Mouse (Mus musculus): ENCODE data around the gene Tmem151a. TPM values are rescaled to one million over a fixed set of nuclear protein-coding genes. Genes with fewer than 3 reads are reported as not detected.

The Tmem151a gene
- polyA plus RNA-seq, 1 experiment from 2014 or later = 0.79 TPM

- H3K4me3 ChIP-seq (ENCODE audit: low read depth, low read length) = no peak overlapping the region
Observed at GRCm38 (mm10) chr19:5095887-5096474, 10.7 kb upstream of the Tmem151a start.

DNA sequence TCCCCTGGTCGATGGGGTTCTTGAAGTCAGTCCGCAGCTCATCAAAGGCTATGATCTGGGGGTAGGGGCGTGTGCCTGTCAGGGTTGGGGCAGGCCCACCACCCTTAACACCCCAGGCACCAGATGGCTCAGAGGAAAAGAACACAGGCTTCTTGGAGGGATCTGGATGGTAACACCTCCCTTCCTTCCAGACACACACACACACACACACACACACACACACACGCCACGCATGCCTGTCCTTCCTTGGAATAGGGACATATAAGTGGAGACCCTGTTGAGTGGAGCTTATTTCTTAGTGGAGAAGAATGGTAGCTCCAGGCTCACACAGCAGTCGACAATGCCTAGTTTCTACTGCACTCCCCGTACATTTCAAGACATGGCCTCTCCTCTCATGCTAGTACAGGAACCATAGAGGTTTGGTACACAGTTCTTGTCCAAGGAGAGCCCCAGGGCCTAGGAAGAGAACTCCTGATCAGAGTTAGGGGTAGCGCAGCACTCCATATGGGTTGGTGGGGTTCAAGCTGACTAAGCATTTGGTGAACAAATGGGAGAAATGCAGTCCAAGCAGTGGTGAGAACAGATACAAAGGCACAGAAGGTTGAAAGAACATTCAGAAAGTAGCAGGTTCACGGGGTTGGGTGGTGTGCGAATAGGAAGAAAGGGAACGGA is 9.6 kb upstream of the Tmem151a start:
- Histone ChIP-seq H3K4me3 (ENCODE audit: low read depth, low read length) (no peak overlapping the region), H3K9me3 (ENCODE audit: low read length) (no peaks in the 10 kb centered on the region), H3K27ac (ENCODE audit: low read depth) (no peak overlapping the region), H3K27me3 (ENCODE audit: insufficient read depth, low read length) (peaks cover 22% of the 10 kb centered on the region), H3K4me2 (ENCODE audit: low read depth, low read length) (no peak overlapping the region), H3K36me3 (replicated peaks; ENCODE audit: insufficient read depth, low read length) (peaks cover 17% of the 10 kb centered on the region), H3K9ac (replicated peaks) (no peak overlapping the region), H3K4me1 (ENCODE audit: insufficient read depth) (peaks cover 11% of the 10 kb centered on the region)
- TF ChIP-seq CTCF (IDR thresholded peaks at IDR 0.05; ENCODE audit: low read depth) (no peak), EP300 (IDR thresholded peaks at IDR 0.05; ENCODE audit: low read depth) (no peak)
- WGBS (ENCODE audit: insufficient replicate concordance) = 40% methylated on average over 11 of the region's 11 CpGs
- no peak for ATAC-seq
- DNase-seq = no peak

More at GRCm38 (mm10) chr19:5095887-5096474, 10.7 kb upstream of the Tmem151a start:
- Histone ChIP-seq H3K27me3 (ENCODE audit: insufficient read depth, low read length) (peaks cover 22% of the 10 kb centered on the region), H3K27ac (ENCODE audit: low read depth) (no peak overlapping the region), H3K9ac (replicated peaks) (no peak overlapping the region), H3K4me2 (ENCODE audit: low read depth, low read length) (no peak overlapping the region), H3K36me3 (replicated peaks; ENCODE audit: insufficient read depth, low read length) (peaks cover 28% of the 10 kb centered on the region), H3K4me1 (ENCODE audit: insufficient read depth) (peaks cover 11% of the 10 kb centered on the region), H3K9me3 (ENCODE audit: low read length) (no peaks in the 10 kb centered on the region)
- ATAC-seq (no peak), DNase-seq (peak; percentile 17)
- WGBS (ENCODE audit: insufficient replicate concordance) = 18% methylated on average over 9 of the region's 9 CpGs
- TF ChIP-seq CTCF (IDR thresholded peaks at IDR 0.05; ENCODE audit: low read depth) (no peak), EP300 (IDR thresholded peaks at IDR 0.05; ENCODE audit: low read depth) (no peak)

DNA sequence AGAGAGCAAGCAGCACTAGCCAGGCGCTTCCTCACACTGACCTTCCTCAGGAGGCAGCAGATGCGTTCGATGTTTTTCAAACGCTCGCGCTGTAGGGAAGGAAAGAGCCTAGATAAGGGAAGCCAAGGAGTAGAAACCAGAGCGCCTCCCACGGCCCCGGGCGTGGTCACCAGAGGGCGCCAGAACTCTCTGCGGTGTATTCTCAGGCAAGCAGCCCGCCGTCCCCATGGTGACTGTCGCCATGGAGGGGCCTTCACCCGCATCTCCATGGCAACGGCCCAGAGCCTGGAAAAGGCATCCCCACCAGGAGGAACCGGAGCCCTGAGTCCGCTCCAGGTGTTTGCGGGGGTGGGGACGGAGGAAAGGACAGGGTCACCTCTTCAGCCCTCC is 8.9 kb upstream of the Tmem151a start:
- no peak overlapping the region for H3K4me2 ChIP-seq (ENCODE audit: low read depth, low read length)
- no peaks in the 10 kb centered on the region for H3K9me3 ChIP-seq (ENCODE audit: low read length)
- ATAC-seq (peak; percentile 67), DNase-seq (peak; percentile 94)
- H3K36me3 ChIP-seq (replicated peaks; ENCODE audit: insufficient read depth, low read length) = peaks cover 10% of the 10 kb centered on the region
- no peak overlapping the region for H3K27ac ChIP-seq (ENCODE audit: low read depth)
- H3K4me1 ChIP-seq (ENCODE audit: insufficient read depth) = peaks cover 13% of the 10 kb centered on the region
- H3K9ac ChIP-seq (replicated peaks) = no peak overlapping the region
- H3K4me3 ChIP-seq (ENCODE audit: low read depth, low read length) = no peak overlapping the region
- H3K27me3 ChIP-seq (ENCODE audit: insufficient read depth, low read length) = peaks cover 22% of the 10 kb centered on the region
- peak; percentile 93 for TF ChIP-seq CTCF (IDR thresholded peaks at IDR 0.05; ENCODE audit: low read depth)
- no peak for TF ChIP-seq EP300 (IDR thresholded peaks at IDR 0.05; ENCODE audit: low read depth)
- under 1% methylated on average over 21 of the region's 21 CpGs for WGBS (ENCODE audit: insufficient replicate concordance)

GRCm38 (mm10) chr19:5093481-5094242 is 8.3 kb upstream of the Tmem151a start:
- Histone ChIP-seq H3K9ac (replicated peaks) (no peak overlapping the region), H3K27ac (ENCODE audit: low read depth) (no peak overlapping the region), H3K9me3 (ENCODE audit: low read length) (no peaks in the 10 kb centered on the region), H3K27me3 (ENCODE audit: insufficient read depth, low read length) (peaks cover 22% of the 10 kb centered on the region), H3K4me1 (ENCODE audit: insufficient read depth) (peaks cover 16% of the 10 kb centered on the region), H3K36me3 (replicated peaks; ENCODE audit: insufficient read depth, low read length) (peaks cover 8% of the 10 kb centered on the region), H3K4me3 (ENCODE audit: low read depth, low read length) (no peak overlapping the region), H3K4me2 (ENCODE audit: low read depth, low read length) (no peak overlapping the region)
- DNase-seq (peak; percentile 12), ATAC-seq (no peak)
- TF ChIP-seq EP300 (IDR thresholded peaks at IDR 0.05; ENCODE audit: low read depth) (no peak), CTCF (IDR thresholded peaks at IDR 0.05; ENCODE audit: low read depth) (no peak)
- 72% methylated on average over 12 of the region's 12 CpGs for WGBS (ENCODE audit: insufficient replicate concordance)

GRCm38 (mm10) chr19:5092083-5092482 is 6.8 kb upstream of the Tmem151a start:
- no peak overlapping the region for H3K9ac ChIP-seq (replicated peaks)
- no peaks in the 10 kb centered on the region for H3K9me3 ChIP-seq (ENCODE audit: low read length)
- DNase-seq = no peak
- no peak overlapping the region for H3K27ac ChIP-seq (ENCODE audit: low read depth)
- 84% methylated on average over 10 of the region's 10 CpGs for WGBS (ENCODE audit: insufficient replicate concordance)
- no peak overlapping the region for H3K4me3 ChIP-seq (ENCODE audit: low read depth, low read length)
- TF ChIP-seq CTCF (IDR thresholded peaks at IDR 0.05; ENCODE audit: low read depth) (no peak), EP300 (IDR thresholded peaks at IDR 0.05; ENCODE audit: low read depth) (no peak)
- H3K36me3 ChIP-seq (replicated peaks; ENCODE audit: insufficient read depth, low read length) = peaks cover 8% of the 10 kb centered on the region
- H3K27me3 ChIP-seq (ENCODE audit: insufficient read depth, low read length) = peaks cover 13% of the 10 kb centered on the region
- ATAC-seq = no peak
- H3K4me1 ChIP-seq (ENCODE audit: insufficient read depth) = peaks cover 17% of the 10 kb centered on the region
- H3K4me2 ChIP-seq (ENCODE audit: low read depth, low read length) = no peak overlapping the region

GRCm38 (mm10) chr19:5089324-5089723 is 4.0 kb upstream of the Tmem151a start:
- Histone ChIP-seq H3K9me3 (ENCODE audit: low read length) (no peaks in the 10 kb centered on the region), H3K9ac (replicated peaks) (peak overlapping the region; percentile 79; the same call in 1 of the 2 replicates), H3K4me2 (ENCODE audit: low read depth, low read length) (peak overlapping the region; percentile 97), H3K4me1 (ENCODE audit: insufficient read depth) (peaks cover 25% of the 10 kb centered on the region), H3K36me3 (replicated peaks; ENCODE audit: insufficient read depth, low read length) (peaks cover 8% of the 10 kb centered on the region), H3K27me3 (ENCODE audit: insufficient read depth, low read length) (peaks cover 20% of the 10 kb centered on the region), H3K27ac (ENCODE audit: low read depth) (no peak overlapping the region), H3K4me3 (ENCODE audit: low read depth, low read length) (peak overlapping the region; percentile 85)
- TF ChIP-seq CTCF (IDR thresholded peaks at IDR 0.05; ENCODE audit: low read depth) (no peak), EP300 (IDR thresholded peaks at IDR 0.05; ENCODE audit: low read depth) (no peak)
- 81% methylated on average over 4 of the region's 4 CpGs for WGBS (ENCODE audit: insufficient replicate concordance)
- DNase-seq (no peak), ATAC-seq (no peak)

All from liver, postnatal 0 days (tissue).